9 mouse cellular contexts compared by ENCODE assay signal in genomic region chr10:103369081-103369420, GRCm38 (mm10). TPM values are rescaled to one million over a fixed set of nuclear protein-coding genes. Genes with fewer than 3 reads are reported as not detected.
DNase-seq lines count a peak whose midpoint lies in the region; ATAC-seq lines count a peak whose summit lies in the region.
"Had no signal": no experiment of that assay in that cellular context is flagged by ENCODE, and none has a peak within 500 bp of the region (broad histone marks: within the 10 kb centered on the region; RNA-seq: fewer than 3 reads in every experiment).

No protein-coding gene starts in this region.

- intact Hi-C loops in gastrocnemius, postnatal 14 days (cut with DNase I; ENCODE audit: low total_unique reads) = no loop called here

- H3K36me3 ChIP-seq in heart, embryonic 10.5 days = no peaks in the 10 kb centered on the region
- H3K36me3 ChIP-seq in liver, embryonic 13.5 days = no peaks in the 10 kb centered on the region
- no peaks in the 10 kb centered on the region for H3K36me3 ChIP-seq in neural tube, embryonic 11.5 days (ENCODE audit: control insufficient read depth, insufficient read depth, low read length)

- H3K27me3 ChIP-seq in heart, embryonic 10.5 days (ENCODE audit: insufficient read depth, poor library complexity, severe bottlenecking) = peaks cover 18% of the 10 kb centered on the region; the same call in 1 of the 2 replicates
- H3K27me3 ChIP-seq in liver, embryonic 13.5 days = peaks cover 24% of the 10 kb centered on the region
- no peaks in the 10 kb centered on the region for H3K27me3 ChIP-seq in neural tube, embryonic 11.5 days (ENCODE audit: control insufficient read depth, insufficient read depth, low read length)
- H3K27me3 ChIP-seq: CH12.LX had no signal

- peaks cover 14% of the 10 kb centered on the region; the same call in 1 of the 2 replicates for H3K4me1 ChIP-seq in heart, embryonic 10.5 days
- peaks cover 16% of the 10 kb centered on the region for H3K4me1 ChIP-seq in liver, embryonic 13.5 days (replicated peaks)
- no peaks in the 10 kb centered on the region for H3K4me1 ChIP-seq in neural tube, embryonic 11.5 days (ENCODE audit: control insufficient read depth, insufficient read depth, low read length)

- H3K4me2 ChIP-seq in liver, embryonic 13.5 days = peak overlapping the region; percentile 64
- H3K4me2 ChIP-seq in neural tube, embryonic 11.5 days (ENCODE audit: low read depth) = peak overlapping the region; percentile 98

- DNase-seq in heart, embryonic 10.5 days (ENCODE audit: low spot score) = peak; percentile 80
- no peak for DNase-seq in heart, adult 9 months (ENCODE audit: low spot score in 2 of 2)
- peak; percentile 75 to 86 for DNase-seq in cerebellum, postnatal 25 days
- peak; percentile 19 for DNase-seq in gastrocnemius, postnatal 14 days
- peak; percentile 85 for DNase-seq in kidney, postnatal 14 days
- peak; percentile 19 for DNase-seq in liver, embryonic 13.5 days
- DNase-seq in neural tube, embryonic 11.5 days (ENCODE audit: low spot score) = peak; percentile 83
- peak; percentile 63 for DNase-seq in yolk sac, embryonic 10.5 days (ENCODE audit: low spot score)

- WGBS in heart, embryonic 10.5 days = under 1% methylated on average over 8 of the region's 8 CpGs
- WGBS in liver, embryonic 13.5 days (ENCODE audit: insufficient replicate concordance) = under 1% methylated on average over 8 of the region's 8 CpGs
- WGBS in neural tube, embryonic 11.5 days = under 1% methylated on average over 8 of the region's 8 CpGs

- no peaks in the 10 kb centered on the region for H3K9me3 ChIP-seq in heart, embryonic 10.5 days
- H3K9me3 ChIP-seq in liver, embryonic 13.5 days (replicated peaks) = no peaks in the 10 kb centered on the region
- H3K9me3 ChIP-seq in neural tube, embryonic 11.5 days (ENCODE audit: control insufficient read depth, low read length) = no peaks in the 10 kb centered on the region

- peak; percentile 75 for ATAC-seq in liver, embryonic 13.5 days (ENCODE audit: low read depth)
- ATAC-seq in neural tube, embryonic 11.5 days (ENCODE audit: insufficient read depth, low FRiP score, low TSS enrichment) = peak; percentile 91

- peak overlapping the region; percentile 22; the same call in 1 of the 2 replicates for H3K27ac ChIP-seq in heart, embryonic 10.5 days
- H3K27ac ChIP-seq in liver, embryonic 13.5 days = no peak overlapping the region
- no peak overlapping the region for H3K27ac ChIP-seq in neural tube, embryonic 11.5 days (ENCODE audit: low read depth, low read length)

- H3K4me3 ChIP-seq in heart, embryonic 10.5 days = peak overlapping the region; percentile 66
- peak overlapping the region; percentile 49 for H3K4me3 ChIP-seq in liver, embryonic 13.5 days (replicated peaks)
- peak overlapping the region; percentile 57 for H3K4me3 ChIP-seq in neural tube, embryonic 11.5 days (ENCODE audit: low read depth, low read length)

- no peak overlapping the region for H3K9ac ChIP-seq in liver, embryonic 13.5 days
- peak overlapping the region; percentile 47 for H3K9ac ChIP-seq in neural tube, embryonic 11.5 days (ENCODE audit: low read length)

RNA-seq across cellular contexts. Expression of gene Slc6a15, which starts 1.5 kb away (rescaled TPM):
- polyA plus RNA-seq in heart, embryonic 10.5 days (2016; fragmentation: Nextera tagmentation; extraction: Ambion mirVana) = 0.95 and 0.97 TPM in 2 replicates
- total RNA-seq in gastrocnemius, postnatal 14 days (2021) = under 1 TPM; 0.10 to 0.18 TPM
- 0.21 and 0.29 TPM in 2 replicates for polyA plus RNA-seq in liver, embryonic 13.5 days (2015; fragmentation: Nextera tagmentation; extraction: Ambion mirVana)
- 7.3 and 9.5 TPM in 2 replicates for polyA plus RNA-seq in neural tube, embryonic 11.5 days (2014; fragmentation: Nextera tagmentation; extraction: Ambion mirVana)
- total RNA-seq: CH12.LX had no signal

Comparison
In these comparisons a context has a peak if more than half of its experiments do, and no peak if none do; other contexts are left out.
1. DNase-seq: peak in heart, embryonic 10.5 days (single experiment), cerebellum, postnatal 25 days (2 of 2), gastrocnemius, postnatal 14 days (single experiment), kidney, postnatal 14 days (single experiment), liver, embryonic 13.5 days (single experiment), neural tube, embryonic 11.5 days (single experiment) and yolk sac, embryonic 10.5 days (single experiment); none in heart, adult 9 months (0 of 2).
2. Peak in every context shown above with its lines, with median percentiles within 50 percentile points of each other: H3K4me3 ChIP-seq.